Mouse (Mus musculus) embryonic facial prominence, embryonic 11.5 days (tissue): ENCODE results near the gene Olfr1053. TPM values are rescaled to one million over a fixed set of nuclear protein-coding genes. Genes with fewer than 3 reads are reported as not detected.
"Not testable (repeated sequence)": the region's sequence is repeated elsewhere in the genome, so short reads cannot be mapped to it uniquely, and the experiment has no call there.

Experiments
- ATAC-seq: fragments of 200-750 bp; cut with Nextera tagmentation; replicated peaks from 2 replicates; pipeline ENCODE4 v1.8.0; 2017; ENCODE audit warnings: low read depth; ENCODE audit not compliant: insufficient number of reproducible peaks, low FRiP score, low TSS enrichment
- DNase-seq: peaks from one replicate; pipeline ENCODE4 v3.0.0-alpha.2; 2015; ENCODE audit warnings: low spot score
- H3K27ac ChIP-seq: fragments of 300-500 bp; sonication (generic); replicated peaks from 2 replicates; pipeline ENCODE4 v1.5.1; 2014; ENCODE audit warnings: mild to moderate bottlenecking, low read depth, low read length, control low read depth
- H3K27me3 ChIP-seq: fragments of 300-500 bp; sonication (generic); 2 replicates; pipeline ENCODE4 v1.6.1; 2014; ENCODE audit warnings: mild to moderate bottlenecking, low read length, moderate library complexity, mixed read lengths; ENCODE audit not compliant: control insufficient read depth, insufficient read depth
- H3K36me3 ChIP-seq: fragments of 300-500 bp; sonication (generic); replicated peaks from 2 replicates; pipeline ENCODE4 v1.6.1; 2014; ENCODE audit warnings: low read depth, mild to moderate bottlenecking, low read length, moderate library complexity, mixed read lengths; ENCODE audit not compliant: control insufficient read depth, insufficient read depth
- H3K4me1 ChIP-seq: fragments of 300-500 bp; sonication (generic); 2 replicates; pipeline ENCODE4 v1.6.1; 2014; ENCODE audit warnings: low read length, mixed read lengths; ENCODE audit not compliant: control insufficient read depth, insufficient read depth
- H3K4me2 ChIP-seq: fragments of 300-500 bp; sonication (generic); 2 replicates; pipeline ENCODE4 v1.6.1; 2014; ENCODE audit warnings: low read depth, mild to moderate bottlenecking, control low read depth, low read length, moderate library complexity
- H3K4me3 ChIP-seq: fragments of 300-500 bp; sonication (generic); 2 replicates; pipeline ENCODE4 v1.5.1; 2014; ENCODE audit warnings: low read depth, low read length, control low read depth
- H3K9ac ChIP-seq: fragments of 300-500 bp; sonication (generic); replicated peaks from 2 replicates; pipeline ENCODE4 v1.6.1; 2014; ENCODE audit warnings: mild to moderate bottlenecking, control low read depth, low read length
- H3K9me3 ChIP-seq: fragments of 300-500 bp; sonication (generic); replicated peaks from 2 replicates; pipeline ENCODE4 v1.6.1; 2016; ENCODE audit warnings: mild to moderate bottlenecking, low read length, inconsistent platforms, mixed read lengths; ENCODE audit not compliant: control insufficient read depth
- WGBS: fragments of 180-500 bp; shearing (Covaris S2); extraction: QIAGEN DNeasy Blood & Tissue Kit; methylation state at CpG from one replicate; pipeline ENCODE4 v1.1.7; 2014; 5-methylcytosine and 5-hydroxymethylcytosine counted together
- polyA plus RNA-seq: library from polyadenylated mRNA; unstranded; fragments of >200 nt; fragmentation: Nextera tagmentation; extraction: Ambion mirVana; gene quantifications from 2 replicates; pipeline ENCODE4 v1.2.1, GENCODE M21; 2014

Gene Olfr1053
- polyA plus RNA-seq = not detected in 2 replicates

DNA sequence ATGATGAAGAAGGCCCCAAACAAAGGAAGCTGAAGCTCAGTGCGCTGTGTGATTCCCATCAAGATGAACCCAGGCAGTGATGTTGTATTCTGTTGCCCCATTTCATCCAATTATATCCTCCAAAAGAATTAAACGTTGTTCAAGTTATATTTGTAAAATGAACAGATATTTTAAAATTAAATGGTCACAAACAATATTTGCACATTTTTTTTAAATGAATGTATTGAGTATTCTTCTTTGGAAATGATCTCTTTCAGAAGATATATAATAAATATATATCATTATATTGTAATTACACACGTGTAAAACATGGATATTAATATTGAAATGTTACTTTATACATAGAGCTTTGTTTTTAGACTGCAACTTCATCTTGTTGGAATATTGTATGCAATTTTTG is at the start of gene Olfr1053:
Gene Olfr1053 (minus strand): TSS at position 101 of the 400 bp plus-strand sequence.
- no peaks in the 10 kb centered on the region for H3K36me3 ChIP-seq
- no peak within 1 kb of the TSS for H3K9ac ChIP-seq
- 68% methylated on average over 3 of the region's 3 CpGs for WGBS
- H3K9me3 ChIP-seq = no peaks in the 10 kb centered on the region
- H3K27ac ChIP-seq = no peak within 1 kb of the TSS
- no peak within 1 kb of the TSS for H3K4me3 ChIP-seq
- H3K4me1 ChIP-seq = no peaks in the 10 kb centered on the region
- ATAC-seq (no peak), DNase-seq (no peak)
- H3K27me3 ChIP-seq = no peaks in the 10 kb centered on the region
- no peak within 1 kb of the TSS for H3K4me2 ChIP-seq

DNA sequence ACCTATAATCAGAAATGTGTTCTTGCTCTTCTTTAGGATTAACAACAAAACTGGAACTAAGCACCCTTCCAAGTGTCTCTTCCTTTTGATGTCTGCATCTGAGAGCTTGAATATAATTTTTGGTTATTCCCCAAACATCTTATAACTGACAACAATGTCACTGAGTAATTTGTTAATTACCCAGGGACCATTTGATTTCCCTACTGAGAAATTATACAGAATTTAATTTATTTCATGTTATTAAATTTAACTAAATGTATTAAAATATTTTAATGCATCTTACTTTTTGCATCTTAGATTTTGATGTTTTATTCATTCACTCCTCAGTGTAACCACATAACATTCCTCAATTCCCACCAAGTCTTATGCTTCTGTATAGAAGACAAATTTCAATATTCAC is 47.3 kb upstream of the Olfr1053 start, which contains the start of gene Olfr1056:
Gene Olfr1056 (minus strand): TSS at position 101 of the 400 bp plus-strand sequence.
- H3K4me1 ChIP-seq = no peaks in the 10 kb centered on the region
- H3K27me3 ChIP-seq = no peaks in the 10 kb centered on the region
- H3K4me2 ChIP-seq = no peak within 1 kb of the TSS
- H3K9me3 ChIP-seq = no peaks in the 10 kb centered on the region
- H3K4me3 ChIP-seq = no peak within 1 kb of the TSS
- H3K27ac ChIP-seq = no peak within 1 kb of the TSS
- ATAC-seq (no peak), DNase-seq (no peak)
- H3K9ac ChIP-seq = no peak within 1 kb of the TSS
- no peaks in the 10 kb centered on the region for H3K36me3 ChIP-seq

DNA sequence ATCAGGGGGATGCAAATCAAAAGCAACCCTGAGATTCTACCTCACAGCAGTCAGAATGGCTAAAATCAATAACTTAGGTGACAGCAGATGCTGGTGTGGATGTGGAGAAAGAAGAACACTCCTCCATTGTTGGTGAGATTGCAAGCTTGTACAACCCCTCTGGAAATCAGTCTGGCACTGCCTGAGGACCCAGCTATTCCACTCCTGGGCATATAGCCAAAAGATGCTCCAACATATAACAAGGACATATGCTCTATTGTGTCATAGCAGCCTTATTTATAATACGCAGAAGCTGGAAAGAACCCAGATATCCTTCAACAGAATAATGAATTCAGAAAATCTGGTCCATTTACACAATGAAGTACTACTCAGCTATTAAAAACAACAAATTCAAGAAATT is 36.7 kb upstream of the Olfr1053 start:
- not testable (repeated sequence) for H3K4me2 ChIP-seq, H3K27ac ChIP-seq, H3K36me3 ChIP-seq, H3K4me1 ChIP-seq, H3K27me3 ChIP-seq, DNase-seq, ATAC-seq, H3K9ac ChIP-seq, H3K4me3 ChIP-seq, H3K9me3 ChIP-seq
- 94% methylated on average over 1 of the region's 1 CpGs for WGBS

DNA sequence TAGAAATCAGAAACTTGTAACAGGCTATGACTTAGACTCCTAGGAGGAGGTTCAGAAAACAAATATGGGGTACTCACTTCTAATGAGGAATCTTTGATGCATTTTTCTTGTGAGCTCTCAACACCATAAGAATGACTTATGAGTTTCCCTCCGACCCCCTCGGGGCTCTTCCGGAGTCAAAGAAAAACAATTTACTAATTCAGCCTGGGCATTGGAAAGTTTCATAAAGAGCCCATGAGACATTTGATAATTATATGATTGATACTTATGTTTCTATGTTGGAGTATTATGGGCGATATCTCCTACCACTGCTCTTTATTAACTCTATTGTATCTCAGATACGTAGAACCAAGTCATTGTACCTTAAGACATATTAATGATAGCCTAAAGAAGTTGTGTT is 35.1 kb upstream of the Olfr1053 start, which contains the start of gene Olfr1055:
Gene Olfr1055 (minus strand): TSS at position 101 of the 400 bp plus-strand sequence.
- Histone ChIP-seq H3K27ac (no peak within 1 kb of the TSS), H3K4me3 (no peak within 1 kb of the TSS), H3K27me3 (no peaks in the 10 kb centered on the region), H3K9me3 (no peaks in the 10 kb centered on the region), H3K36me3 (no peaks in the 10 kb centered on the region), H3K4me1 (no peaks in the 10 kb centered on the region), H3K9ac (no peak within 1 kb of the TSS), H3K4me2 (no peak within 1 kb of the TSS)
- ATAC-seq (no peak), DNase-seq (no peak)
- WGBS = 93% methylated on average over 5 of the region's 5 CpGs

DNA sequence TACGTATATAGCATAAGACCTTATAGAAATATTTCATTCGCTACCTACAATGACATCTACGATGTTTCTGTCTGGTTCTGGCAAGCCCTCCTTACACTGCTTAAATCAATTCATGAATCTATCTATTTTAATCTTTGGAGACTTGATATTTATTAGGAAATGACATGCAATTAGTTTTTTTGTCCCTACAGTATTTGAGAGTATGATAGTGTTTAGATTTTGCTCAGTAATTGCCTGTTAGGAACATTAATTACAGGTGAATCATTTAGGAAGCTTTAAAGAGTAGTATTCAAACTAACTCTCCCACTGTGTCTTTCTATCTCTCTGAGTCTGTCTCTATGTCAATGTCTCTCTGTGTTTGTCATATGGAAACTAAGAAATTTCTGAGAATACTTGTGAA is 20.2 kb upstream of the Olfr1053 start, which contains the start of gene Olfr1054:
Gene Olfr1054 (minus strand): TSS at position 101 of the 400 bp plus-strand sequence.
- Histone ChIP-seq H3K4me2 (no peak within 1 kb of the TSS), H3K27ac (no peak within 1 kb of the TSS), H3K36me3 (no peaks in the 10 kb centered on the region), H3K9me3 (no peaks in the 10 kb centered on the region), H3K27me3 (no peaks in the 10 kb centered on the region), H3K9ac (no peak within 1 kb of the TSS), H3K4me3 (no peak within 1 kb of the TSS), H3K4me1 (no peaks in the 10 kb centered on the region)
- DNase-seq (no peak), ATAC-seq (no peak)
- 89% methylated on average over 3 of the region's 3 CpGs for WGBS

DNA sequence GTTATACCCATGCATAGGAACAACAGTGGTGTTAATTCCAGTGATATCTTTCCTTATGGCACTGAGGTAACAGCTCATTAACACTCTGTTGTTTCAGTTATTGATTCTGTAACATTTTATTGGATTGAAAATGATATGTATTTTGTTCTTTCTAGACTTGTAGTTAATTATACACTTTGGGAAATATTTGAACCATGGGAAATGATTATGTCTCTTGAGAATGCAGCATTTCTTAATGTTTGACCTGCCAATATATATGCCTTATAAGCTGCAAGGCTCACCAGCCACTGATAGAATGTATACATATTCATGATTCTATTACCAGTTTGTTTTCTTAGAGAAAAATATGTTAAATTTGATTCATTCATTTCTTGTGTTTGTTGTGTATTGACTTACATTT is 22.9 kb downstream of the Olfr1053 start, which contains the start of gene Olfr1052:
Gene Olfr1052 (plus strand): TSS at position 301 of the 400 bp plus-strand sequence.
- no peaks in the 10 kb centered on the region for H3K36me3 ChIP-seq
- H3K4me3 ChIP-seq = no peak within 1 kb of the TSS
- no peaks in the 10 kb centered on the region for H3K9me3 ChIP-seq
- H3K9ac ChIP-seq = no peak within 1 kb of the TSS
- H3K27ac ChIP-seq = no peak within 1 kb of the TSS
- H3K27me3 ChIP-seq = no peaks in the 10 kb centered on the region
- H3K4me1 ChIP-seq = no peaks in the 10 kb centered on the region
- H3K4me2 ChIP-seq = no peak within 1 kb of the TSS
- no peak for ATAC-seq
- no peak for DNase-seq

DNA sequence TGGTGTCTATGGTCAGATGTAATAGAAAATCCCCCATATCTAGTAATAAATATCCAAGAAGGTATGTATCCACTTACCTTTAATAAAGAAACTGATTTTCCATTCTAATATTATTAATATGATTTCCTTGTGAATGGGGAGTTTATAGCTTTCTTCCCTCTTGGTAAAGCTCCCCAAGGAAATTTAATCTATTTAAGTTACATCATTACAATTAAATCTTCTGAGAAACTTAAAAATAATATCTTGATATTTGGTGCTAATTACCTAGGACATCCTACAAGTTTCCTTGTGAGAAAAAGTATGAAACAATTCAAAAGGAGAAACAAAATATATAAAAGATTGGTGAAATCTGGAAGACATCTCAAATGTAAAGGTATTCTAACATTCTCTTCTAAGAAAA is 36.1 kb downstream of the Olfr1053 start, which contains the start of gene Olfr1051:
Gene Olfr1051 (minus strand): TSS at position 101 of the 400 bp plus-strand sequence.
- not testable (repeated sequence) for DNase-seq, H3K27ac ChIP-seq, H3K4me3 ChIP-seq, H3K9ac ChIP-seq, ATAC-seq, H3K4me2 ChIP-seq, H3K27me3 ChIP-seq, H3K4me1 ChIP-seq, H3K36me3 ChIP-seq, H3K9me3 ChIP-seq
